Mouse (Mus musculus): ENCODE results near the gene Olfr658.

DNA sequence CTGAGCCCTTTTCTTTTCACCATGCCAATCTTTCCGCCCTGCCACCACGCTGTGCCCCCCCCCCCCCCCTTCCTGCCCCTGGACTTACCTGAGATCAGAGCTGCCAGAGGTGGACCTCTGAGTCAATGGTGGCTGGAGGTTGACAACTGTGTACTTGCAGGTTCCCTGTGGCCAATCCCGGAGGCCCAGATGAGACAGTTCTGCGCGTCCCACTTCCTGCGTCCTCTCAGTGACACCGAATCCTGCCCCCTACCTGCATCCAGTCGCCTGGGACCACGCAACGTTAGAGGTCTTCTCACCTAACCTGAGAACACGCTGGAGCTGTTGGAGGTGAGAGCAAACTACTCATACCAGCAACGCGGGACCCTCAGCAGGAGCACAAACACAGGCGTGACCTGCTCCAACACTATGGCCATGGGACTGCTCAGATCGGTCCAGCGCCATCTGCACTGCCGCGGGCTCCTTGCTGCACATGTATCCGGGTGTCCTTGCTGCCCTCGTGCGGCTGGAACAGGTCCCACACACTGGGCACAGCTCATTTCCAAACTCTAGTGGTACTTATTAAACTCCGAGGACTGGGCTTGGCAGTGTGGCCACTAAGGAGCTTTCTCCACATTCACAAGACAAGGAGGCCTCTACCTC is at the start of gene Olfr658:
- no peak for TF ChIP-seq RCOR1 (conservative IDR thresholded peaks at IDR 0.05; ENCODE audit: low read depth, low read length)
- TF ChIP-seq CTCF (conservative IDR thresholded peaks at IDR 0.05 in 1 of 2, IDR thresholded peaks at IDR 0.05 in 1 of 2; ENCODE audit: low read depth in 2 of 2, low read length in 2 of 2): peak in 1 of 2 experiments; percentile 75; a peak in 2 of 4 replicates
- TF ChIP-seq MEF2A (IDR thresholded peaks at IDR 0.05; ENCODE audit: borderline replicate concordance, low read depth, low read length): no peak
- no peak for TF ChIP-seq USF1 (IDR thresholded peaks at IDR 0.05; ENCODE audit: low read depth, low read length)
- TF ChIP-seq ZMIZ1 (IDR thresholded peaks at IDR 0.05; ENCODE audit: low read depth, low read length): no peak
- TF ChIP-seq KAT2A (IDR thresholded peaks at IDR 0.05; ENCODE audit: insufficient replicate concordance, low read length): no peak
- TF ChIP-seq BHLHE40 (IDR thresholded peaks at IDR 0.05; ENCODE audit: low read depth, low read length): no peak
- TF ChIP-seq POLR2A (IDR thresholded peaks at IDR 0.05; ENCODE audit: low read depth, low read length): no peak
- TF ChIP-seq MAZ (IDR thresholded peaks at IDR 0.05; ENCODE audit: low read depth, low read length): no peak
- no peak for TF ChIP-seq TCF12 (IDR thresholded peaks at IDR 0.05; ENCODE audit: low read depth, low read length)

Data from CH12.LX (cell line).